Mouse (Mus musculus): ENCODE data around the gene Iqschfp. TPM values are rescaled to one million over a fixed set of nuclear protein-coding genes. Genes with fewer than 3 reads are reported as not detected.

Gene Iqschfp
- polyA plus RNA-seq, 1 experiment from 2014 or later = not detected

- no peaks in the 10 kb centered on the region for H3K9me3 ChIP-seq (ENCODE audit: low read length)
- no peaks in the 10 kb centered on the region for H3K4me1 ChIP-seq (ENCODE audit: insufficient read depth)
Observed at GRCm38 (mm10) chr3:68271457-68271856, 379.4 kb downstream of the Iqschfp start.

DNA sequence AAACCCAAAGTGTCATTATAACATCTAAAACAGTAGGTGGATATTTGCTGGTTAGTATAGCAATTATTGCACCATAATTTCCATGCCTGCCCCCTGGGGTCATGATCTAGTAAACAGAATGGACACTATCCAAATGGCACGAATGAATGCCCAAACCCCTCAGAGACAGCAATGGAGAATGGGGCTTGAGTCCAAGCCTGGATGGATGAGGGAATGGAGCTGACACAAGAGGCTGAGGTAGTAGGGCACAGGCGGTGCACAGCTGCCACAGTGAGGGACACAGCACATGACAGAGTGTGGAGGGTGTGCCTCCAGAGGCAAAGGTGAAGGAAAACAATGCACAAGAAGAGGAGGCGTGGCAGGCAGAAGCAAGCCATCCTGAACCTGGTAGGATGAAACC, 379.8 kb downstream of the Iqschfp start:
- ATAC-seq (no peak), DNase-seq (no peak)
- Histone ChIP-seq H3K9ac (replicated peaks) (no peak overlapping the region), H3K27ac (ENCODE audit: low read depth) (no peak overlapping the region), H3K36me3 (replicated peaks; ENCODE audit: insufficient read depth, low read length) (no peaks in the 10 kb centered on the region), H3K4me2 (ENCODE audit: low read depth, low read length) (no peak overlapping the region), H3K4me3 (ENCODE audit: low read depth, low read length) (no peak overlapping the region), H3K4me1 (ENCODE audit: insufficient read depth) (no peaks in the 10 kb centered on the region), H3K9me3 (ENCODE audit: low read length) (no peaks in the 10 kb centered on the region), H3K27me3 (ENCODE audit: insufficient read depth, low read length) (no peaks in the 10 kb centered on the region)
- 72% methylated on average over 3 of the region's 3 CpGs for WGBS (ENCODE audit: insufficient replicate concordance)
- TF ChIP-seq CTCF (IDR thresholded peaks at IDR 0.05; ENCODE audit: low read depth) (no peak), EP300 (IDR thresholded peaks at IDR 0.05; ENCODE audit: low read depth) (no peak)

More at GRCm38 (mm10) chr3:68271457-68271856, 379.4 kb downstream of the Iqschfp start:
- Histone ChIP-seq H3K36me3 (replicated peaks; ENCODE audit: insufficient read depth, low read length) (no peaks in the 10 kb centered on the region), H3K27ac (ENCODE audit: low read depth) (no peak overlapping the region), H3K4me2 (ENCODE audit: low read depth, low read length) (no peak overlapping the region), H3K4me3 (ENCODE audit: low read depth, low read length) (no peak overlapping the region), H3K27me3 (ENCODE audit: insufficient read depth, low read length) (no peaks in the 10 kb centered on the region), H3K9ac (replicated peaks) (no peak overlapping the region)
- ATAC-seq = no peak
- no peak for DNase-seq
- TF ChIP-seq EP300 (IDR thresholded peaks at IDR 0.05; ENCODE audit: low read depth) (no peak), CTCF (IDR thresholded peaks at IDR 0.05; ENCODE audit: low read depth) (no peak)
- 65% methylated on average over 3 of the region's 3 CpGs for WGBS (ENCODE audit: insufficient replicate concordance)

DNA sequence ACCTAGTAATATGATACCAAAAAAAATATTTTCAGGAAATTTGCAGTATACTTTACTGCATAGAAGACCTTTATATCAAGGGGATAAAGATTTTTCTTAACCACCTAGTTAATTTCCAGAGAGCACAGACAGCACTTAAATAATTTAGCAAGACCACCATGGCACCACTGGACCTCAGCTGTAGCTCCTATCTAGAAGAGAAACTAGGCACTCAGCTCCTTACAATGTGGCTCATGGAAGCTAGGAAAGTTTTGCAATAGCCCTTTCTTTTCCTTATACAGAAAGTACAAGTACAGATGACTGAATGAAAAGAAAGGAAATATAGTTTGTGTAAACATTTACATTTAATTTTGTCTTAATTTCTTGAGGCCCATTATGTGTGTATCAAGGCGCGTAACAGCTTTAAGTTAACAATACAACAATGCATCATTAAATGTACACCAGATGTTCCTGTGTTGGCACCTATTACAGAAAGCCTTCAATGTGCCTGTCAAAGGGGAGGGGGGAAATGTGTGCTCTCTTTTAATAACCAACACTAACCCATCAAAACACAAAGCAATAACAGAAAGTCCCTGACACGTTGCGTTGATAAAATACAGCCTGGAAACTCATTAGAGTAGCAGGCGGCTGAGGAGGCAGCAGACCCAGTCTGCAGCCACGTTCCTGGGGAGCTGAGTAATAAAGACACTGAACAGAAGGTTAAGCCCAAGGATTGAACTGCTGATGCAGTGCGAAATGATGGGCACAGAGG, 391.0 kb downstream of the Iqschfp start:
- no peak for DNase-seq
- Histone ChIP-seq H3K9me3 (ENCODE audit: low read length) (no peaks in the 10 kb centered on the region), H3K9ac (replicated peaks) (no peak overlapping the region), H3K4me1 (ENCODE audit: insufficient read depth) (no peaks in the 10 kb centered on the region), H3K4me2 (ENCODE audit: low read depth, low read length) (no peak overlapping the region), H3K4me3 (ENCODE audit: low read depth, low read length) (no peak overlapping the region), H3K36me3 (replicated peaks; ENCODE audit: insufficient read depth, low read length) (no peaks in the 10 kb centered on the region), H3K27ac (ENCODE audit: low read depth) (no peak overlapping the region), H3K27me3 (ENCODE audit: insufficient read depth, low read length) (no peaks in the 10 kb centered on the region)
- no peak for ATAC-seq
- 74% methylated on average over 7 of the region's 7 CpGs for WGBS (ENCODE audit: insufficient replicate concordance)
- TF ChIP-seq EP300 (IDR thresholded peaks at IDR 0.05; ENCODE audit: low read depth) (no peak), CTCF (IDR thresholded peaks at IDR 0.05; ENCODE audit: low read depth) (no peak)

GRCm38 (mm10) chr3:68283595-68283991, 391.6 kb downstream of the Iqschfp start:
- no peaks in the 10 kb centered on the region for H3K36me3 ChIP-seq (replicated peaks; ENCODE audit: insufficient read depth, low read length)

GRCm38 (mm10) chr3:68284500-68284899, 392.5 kb downstream of the Iqschfp start:
- DNase-seq (no peak), ATAC-seq (no peak)
- H3K4me2 ChIP-seq (ENCODE audit: low read depth, low read length) = no peak overlapping the region
- no peak overlapping the region for H3K4me3 ChIP-seq (ENCODE audit: low read depth, low read length)
- no peaks in the 10 kb centered on the region for H3K27me3 ChIP-seq (ENCODE audit: insufficient read depth, low read length)
- H3K9ac ChIP-seq (replicated peaks) = no peak overlapping the region
- no peak overlapping the region for H3K27ac ChIP-seq (ENCODE audit: low read depth)
- TF ChIP-seq EP300 (IDR thresholded peaks at IDR 0.05; ENCODE audit: low read depth) (no peak), CTCF (IDR thresholded peaks at IDR 0.05; ENCODE audit: low read depth) (no peak)
- 77% methylated on average over 2 of the region's 2 CpGs for WGBS (ENCODE audit: insufficient replicate concordance)
- no peaks in the 10 kb centered on the region for H3K9me3 ChIP-seq (ENCODE audit: low read length)
- no peaks in the 10 kb centered on the region for H3K4me1 ChIP-seq (ENCODE audit: insufficient read depth)
- no peaks in the 10 kb centered on the region for H3K36me3 ChIP-seq (replicated peaks; ENCODE audit: insufficient read depth, low read length)

More at GRCm38 (mm10) chr3:68283595-68283991, 391.6 kb downstream of the Iqschfp start:
- Histone ChIP-seq H3K4me1 (ENCODE audit: insufficient read depth) (no peaks in the 10 kb centered on the region), H3K4me3 (ENCODE audit: low read depth, low read length) (no peak overlapping the region), H3K9ac (replicated peaks) (no peak overlapping the region), H3K4me2 (ENCODE audit: low read depth, low read length) (no peak overlapping the region), H3K9me3 (ENCODE audit: low read length) (no peaks in the 10 kb centered on the region), H3K27ac (ENCODE audit: low read depth) (no peak overlapping the region), H3K27me3 (ENCODE audit: insufficient read depth, low read length) (no peaks in the 10 kb centered on the region)
- TF ChIP-seq EP300 (IDR thresholded peaks at IDR 0.05; ENCODE audit: low read depth) (no peak), CTCF (IDR thresholded peaks at IDR 0.05; ENCODE audit: low read depth) (no peak)
- ATAC-seq = no peak
- DNase-seq = no peak
- 70% methylated on average over 10 of the region's 10 CpGs for WGBS (ENCODE audit: insufficient replicate concordance)

DNA sequence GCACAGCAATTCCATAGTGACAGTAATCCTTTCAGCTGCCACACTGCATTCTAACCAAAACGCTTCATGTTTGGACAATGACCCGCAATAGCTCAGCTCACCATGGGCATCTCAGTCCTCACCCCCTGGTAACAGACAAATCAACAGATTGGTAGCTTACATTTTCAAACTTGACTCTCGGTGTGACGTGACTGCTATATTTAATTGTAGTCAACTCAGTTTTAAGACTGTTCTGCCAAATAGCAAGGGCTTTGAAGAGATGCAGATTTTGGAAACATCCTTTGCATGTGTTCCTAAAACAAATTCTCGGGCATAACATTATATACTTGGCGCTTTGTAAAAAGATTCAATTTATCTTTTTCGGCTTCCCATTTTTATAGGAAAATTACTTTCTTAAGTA, 404.7 kb downstream of the Iqschfp start:
- no peaks in the 10 kb centered on the region for H3K27me3 ChIP-seq (ENCODE audit: insufficient read depth, low read length)
- WGBS (ENCODE audit: insufficient replicate concordance) = 85% methylated on average over 7 of the region's 7 CpGs
- no peak overlapping the region for H3K4me3 ChIP-seq (ENCODE audit: low read depth, low read length)

More for the DNA sequence above, 404.7 kb downstream of the Iqschfp start:
- H3K27ac ChIP-seq (ENCODE audit: low read depth) = no peak overlapping the region
- DNase-seq = no peak
- no peak overlapping the region for H3K4me2 ChIP-seq (ENCODE audit: low read depth, low read length)
- no peaks in the 10 kb centered on the region for H3K4me1 ChIP-seq (ENCODE audit: insufficient read depth)
- no peak overlapping the region for H3K9ac ChIP-seq (replicated peaks)
- TF ChIP-seq CTCF (IDR thresholded peaks at IDR 0.05; ENCODE audit: low read depth) (no peak), EP300 (IDR thresholded peaks at IDR 0.05; ENCODE audit: low read depth) (no peak)
- H3K36me3 ChIP-seq (replicated peaks; ENCODE audit: insufficient read depth, low read length) = no peaks in the 10 kb centered on the region
- no peak for ATAC-seq
- H3K9me3 ChIP-seq (ENCODE audit: low read length) = no peaks in the 10 kb centered on the region

All from liver, postnatal 0 days (tissue).